Mouse (Mus musculus) liver, embryonic 13.5 days (tissue): ENCODE results near the gene Ikzf4. TPM values are rescaled to one million over a fixed set of nuclear protein-coding genes. Genes with fewer than 3 reads are reported as not detected.

Source experiments
- ATAC-seq: fragments of 200-750 bp; cut with Nextera tagmentation; 2 replicates; pipeline ENCODE4 v1.8.0; 2017; ENCODE audit warnings: low read depth, mild to moderate bottlenecking, moderate number of reproducible peaks, moderate library complexity
- DNase-seq: peaks from one replicate; pipeline ENCODE4 v3.0.0; 2022
- H3K27ac ChIP-seq: fragments of 300-500 bp; sonication (generic); 2 replicates; pipeline ENCODE4 v1.5.1; 2015; ENCODE audit warnings: moderate library complexity, mild to moderate bottlenecking, inconsistent platforms
- H3K27me3 ChIP-seq: fragments of 300-500 bp; sonication (generic); 2 replicates; pipeline ENCODE4 v1.6.1; 2015; ENCODE audit warnings: mild to moderate bottlenecking, inconsistent platforms
- H3K36me3 ChIP-seq: fragments of 300-500 bp; sonication (generic); 2 replicates; pipeline ENCODE4 v1.6.1; 2015; ENCODE audit warnings: mild to moderate bottlenecking, inconsistent platforms
- H3K4me1 ChIP-seq: fragments of 300-500 bp; sonication (generic); replicated peaks from 2 replicates; pipeline ENCODE4 v1.6.1; 2015; ENCODE audit warnings: inconsistent platforms
- H3K4me2 ChIP-seq: fragments of 300-500 bp; sonication (generic); 2 replicates; pipeline ENCODE4 v1.6.1; 2015; ENCODE audit warnings: inconsistent platforms, mild to moderate bottlenecking, moderate library complexity
- H3K4me3 ChIP-seq: fragments of 300-500 bp; sonication (generic); replicated peaks from 2 replicates; pipeline ENCODE4 v1.5.1; 2015; ENCODE audit warnings: mild to moderate bottlenecking, inconsistent platforms
- H3K9ac ChIP-seq: fragments of 300-500 bp; sonication (generic); 2 replicates; pipeline ENCODE4 v1.6.1; 2015; ENCODE audit warnings: mild to moderate bottlenecking, inconsistent platforms
- H3K9me3 ChIP-seq: fragments of 300-500 bp; sonication (generic); replicated peaks from 2 replicates; pipeline ENCODE4 v1.6.1; 2016; ENCODE audit warnings: inconsistent platforms
- WGBS: fragments of 180-500 bp; shearing (Covaris S2); methylation state at CpG from one replicate; pipeline ENCODE4 v1.1.7; 2015; ENCODE audit not compliant: insufficient replicate concordance; 5-methylcytosine and 5-hydroxymethylcytosine counted together
- polyA plus RNA-seq: library from polyadenylated mRNA; unstranded; fragments of >200 nt; fragmentation: Nextera tagmentation; extraction: Ambion mirVana; gene quantifications from 2 replicates; pipeline ENCODE4 v1.2.1, GENCODE M21; 2015

Gene Ikzf4
- polyA plus RNA-seq: 0.12 and 0.21 TPM in 2 replicates

GRCm38 (mm10) chr10:128645111-128646011 is at the start of gene Ikzf4:
TSS of gene Ikzf4 (minus strand) at chr10:128645991.
- Histone ChIP-seq H3K36me3 (no peaks in the 10 kb centered on the region), H3K4me1 (peaks cover 30% of the 10 kb centered on the region), H3K9ac (peak within 1 kb of the TSS; percentile 63), H3K4me2 (peak within 1 kb of the TSS; percentile 73), H3K27me3 (peaks cover 67% of the 10 kb centered on the region), H3K27ac (no peak within 1 kb of the TSS), H3K4me3 (peak within 1 kb of the TSS; percentile 52), H3K9me3 (no peaks in the 10 kb centered on the region)
- peak; percentile 75 for ATAC-seq
- WGBS: 5% methylated on average over 36 of the region's 36 CpGs
- DNase-seq: peak; percentile 38

- H3K27me3 ChIP-seq: no peaks in the 10 kb centered on the region
- 3% methylated on average over 22 of the region's 22 CpGs for WGBS
Measured at GRCm38 (mm10) chr10:128695411-128695991, 49.7 kb upstream of the Ikzf4 start.

DNA sequence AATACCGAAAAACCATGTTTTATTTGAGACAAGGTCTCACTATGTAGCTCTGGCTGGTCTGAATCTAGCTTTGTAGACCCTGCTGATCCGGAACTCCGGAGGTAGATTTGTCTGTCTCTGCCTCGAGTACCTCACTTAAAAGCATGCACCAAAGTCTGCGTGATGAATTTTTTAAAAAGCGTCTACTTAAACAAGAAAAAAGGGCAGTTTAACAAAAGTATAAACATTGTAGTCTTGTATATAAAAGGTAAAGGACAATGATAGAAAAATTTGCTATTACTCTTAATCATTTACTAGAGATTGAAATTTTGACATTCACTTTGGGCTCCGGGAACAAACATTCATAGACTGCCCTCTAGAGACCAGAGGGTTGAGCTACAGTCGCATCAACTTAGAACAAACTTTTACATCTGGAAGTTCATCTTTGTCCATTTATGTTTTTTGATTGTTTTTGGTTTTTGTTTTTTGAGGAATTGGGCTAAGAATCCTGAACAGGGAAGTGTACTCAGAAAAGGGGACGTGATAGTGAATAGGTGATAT is 28.7 kb upstream of the Ikzf4 start:
- Histone ChIP-seq H3K9me3 (no peaks in the 10 kb centered on the region), H3K27ac (peak overlapping the region; percentile 71), H3K4me2 (peak overlapping the region; percentile 96), H3K27me3 (peaks cover 36% of the 10 kb centered on the region), H3K4me1 (peaks cover 22% of the 10 kb centered on the region), H3K9ac (peak overlapping the region; percentile 74), H3K4me3 (peak overlapping the region; percentile 73), H3K36me3 (peaks cover 10% of the 10 kb centered on the region)
- DNase-seq (no peak), ATAC-seq (no peak)
- WGBS: under 1% methylated on average over 9 of the region's 9 CpGs

More at GRCm38 (mm10) chr10:128695411-128695991, 49.7 kb upstream of the Ikzf4 start:
- Histone ChIP-seq H3K36me3 (peaks cover 31% of the 10 kb centered on the region), H3K4me1 (peaks cover 60% of the 10 kb centered on the region), H3K4me3 (peak overlapping the region; percentile 90), H3K27ac (peak overlapping the region; percentile 96), H3K4me2 (peak overlapping the region; percentile 78), H3K9me3 (no peaks in the 10 kb centered on the region), H3K9ac (peak overlapping the region; percentile 97)
- ATAC-seq: no peak
- no peak for DNase-seq

DNA sequence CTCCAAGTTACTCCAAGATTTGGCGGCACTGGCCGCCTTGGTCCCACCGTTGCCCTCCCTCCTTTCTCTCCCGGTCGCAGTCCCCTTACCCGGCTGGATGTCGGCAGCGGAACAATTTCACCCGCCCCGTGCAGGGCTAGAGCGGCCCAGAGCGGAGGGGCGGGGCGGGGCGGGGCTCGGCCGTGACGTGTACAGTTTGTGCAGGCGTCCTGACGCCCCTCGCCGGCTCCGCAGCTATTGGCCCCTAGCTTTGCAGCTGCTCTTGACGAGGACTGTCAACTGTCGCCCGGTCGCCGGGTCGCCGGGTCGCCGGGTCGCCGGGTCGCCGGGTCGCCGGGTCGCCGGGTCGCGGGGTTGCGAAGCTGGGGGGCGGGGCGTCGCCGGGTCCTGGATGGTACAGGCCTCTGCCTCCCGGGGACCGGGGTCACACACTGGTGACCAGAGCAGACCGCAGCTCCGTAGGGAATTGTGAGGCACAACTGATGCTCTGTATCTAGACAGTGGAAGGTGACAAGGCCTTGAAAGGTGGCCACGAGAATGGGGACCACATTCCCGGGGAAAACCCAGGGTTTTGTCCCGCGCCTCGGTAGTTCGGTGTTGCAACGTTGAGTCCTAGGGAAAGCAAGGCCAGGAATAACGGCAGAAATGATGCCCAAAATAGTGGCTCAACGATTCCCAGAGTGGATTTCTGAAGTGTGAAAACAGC is 28.1 kb upstream of the Ikzf4 start, which contains the start of gene Suox:
Gene Suox, minus strand, starts transcription at position 311 of the 706 bp plus-strand sequence.
- Histone ChIP-seq H3K4me3 (peak within 1 kb of the TSS; percentile 73), H3K4me2 (peak within 1 kb of the TSS; percentile 96), H3K27me3 (peaks cover 42% of the 10 kb centered on the region), H3K36me3 (peaks cover 3% of the 10 kb centered on the region), H3K9ac (peak within 1 kb of the TSS; percentile 74), H3K4me1 (peaks cover 28% of the 10 kb centered on the region), H3K27ac (peak within 1 kb of the TSS; percentile 71), H3K9me3 (no peaks in the 10 kb centered on the region)
- DNase-seq (peak; percentile 80), ATAC-seq (peak; percentile 95)
- under 1% methylated on average over 60 of the region's 60 CpGs for WGBS

- H3K27me3 ChIP-seq: peaks cover 65% of the 10 kb centered on the region
- WGBS: 81% methylated on average over 9 of the region's 9 CpGs
- ATAC-seq: no peak
Measured at GRCm38 (mm10) chr10:128671148-128671547, 25.4 kb upstream of the Ikzf4 start.

DNA sequence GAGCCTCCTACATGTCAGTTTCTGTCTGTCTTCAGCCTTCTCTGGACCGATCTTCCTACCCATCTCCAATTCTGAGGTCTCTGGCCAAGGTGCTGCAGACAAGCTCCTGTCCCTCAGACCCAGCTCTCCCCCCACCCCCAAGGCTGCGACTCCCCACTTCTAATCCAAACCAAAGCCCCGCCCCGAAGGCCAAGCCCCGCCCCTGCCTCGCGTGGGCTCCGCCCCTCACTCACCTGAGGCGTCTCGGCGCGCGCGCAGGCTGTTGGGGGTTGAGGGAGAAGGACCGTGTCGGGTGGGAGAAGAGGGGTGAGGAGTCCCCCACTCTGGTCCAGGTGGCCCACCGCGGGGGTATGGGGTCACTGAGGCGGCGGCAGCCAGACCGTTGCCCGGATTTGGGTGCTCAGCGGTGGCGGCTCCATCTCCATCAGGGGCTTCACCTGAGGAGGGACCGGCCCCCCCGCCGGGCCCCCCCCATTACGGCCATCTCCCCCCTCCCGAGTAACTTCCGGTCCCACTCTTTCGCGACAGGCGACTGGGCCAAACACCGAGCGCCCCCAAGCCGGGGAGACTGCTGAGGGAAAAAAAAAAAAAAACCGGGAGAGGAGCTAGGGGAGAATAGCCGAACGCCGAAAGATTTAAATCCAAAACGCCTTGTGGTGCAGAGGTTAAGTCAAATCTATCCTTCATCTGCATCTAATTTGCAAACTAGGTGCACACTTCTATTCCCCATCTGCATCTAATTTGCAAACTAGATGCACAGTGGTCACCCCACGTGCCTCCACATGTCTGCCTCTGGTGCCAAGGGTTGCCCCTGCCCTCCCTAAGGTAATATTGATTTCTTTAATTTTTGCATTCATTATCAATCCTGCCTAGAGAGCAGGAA is 23.2 kb upstream of the Ikzf4 start:
- ATAC-seq (no peak), DNase-seq (peak; percentile 34)
- H3K36me3 ChIP-seq: no peaks in the 10 kb centered on the region; the same call in 1 of the 2 replicates
- H3K9me3 ChIP-seq: no peaks in the 10 kb centered on the region
- H3K4me2 ChIP-seq: peak overlapping the region; percentile 83
- H3K27ac ChIP-seq: no peak overlapping the region
- H3K4me1 ChIP-seq: peaks cover 53% of the 10 kb centered on the region
- H3K4me3 ChIP-seq: peak overlapping the region; percentile 62
- H3K9ac ChIP-seq: peak overlapping the region; percentile 60
- 3% methylated on average over 42 of the region's 42 CpGs for WGBS
- H3K27me3 ChIP-seq: peaks cover 65% of the 10 kb centered on the region

More at GRCm38 (mm10) chr10:128671148-128671547, 25.4 kb upstream of the Ikzf4 start:
- Histone ChIP-seq H3K9ac (no peak overlapping the region), H3K4me3 (no peak overlapping the region), H3K9me3 (no peaks in the 10 kb centered on the region), H3K4me1 (peaks cover 36% of the 10 kb centered on the region), H3K36me3 (no peaks in the 10 kb centered on the region; the same call in 1 of the 2 replicates), H3K27ac (no peak overlapping the region), H3K4me2 (no peak overlapping the region)
- DNase-seq: no peak

DNA sequence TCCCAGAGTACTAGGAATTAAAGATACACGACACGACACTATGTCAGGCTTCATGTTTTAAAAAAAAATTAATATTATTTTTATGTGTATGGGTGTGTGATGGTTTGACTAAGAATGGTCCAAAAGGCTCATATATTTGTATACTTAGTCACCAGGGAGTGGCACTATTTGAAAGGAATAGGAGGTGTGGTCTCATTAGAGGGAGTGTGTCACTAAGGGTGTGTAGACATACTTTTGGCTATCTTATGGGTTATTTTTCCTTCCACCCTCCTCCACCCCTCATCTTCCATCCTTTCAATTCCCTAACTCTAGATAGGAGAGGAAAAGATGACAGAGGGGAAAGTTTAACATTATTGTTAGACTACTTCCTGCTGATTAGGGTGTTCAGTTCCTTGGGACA is 20.0 kb upstream of the Ikzf4 start:
- Histone ChIP-seq H3K9ac (no peak overlapping the region), H3K4me3 (no peak overlapping the region), H3K4me2 (peak overlapping the region; percentile 42), H3K27ac (peak overlapping the region; percentile 66), H3K4me1 (peaks cover 54% of the 10 kb centered on the region), H3K36me3 (no peaks in the 10 kb centered on the region), H3K9me3 (no peaks in the 10 kb centered on the region), H3K27me3 (peaks cover 42% of the 10 kb centered on the region)
- 86% methylated on average over 2 of the region's 2 CpGs for WGBS
- ATAC-seq: no peak
- no peak for DNase-seq

GRCm38 (mm10) chr10:128665307-128665706 is 19.5 kb upstream of the Ikzf4 start:
- peaks cover 54% of the 10 kb centered on the region for H3K4me1 ChIP-seq
- peak overlapping the region; percentile 42 for H3K4me2 ChIP-seq
- no peaks in the 10 kb centered on the region for H3K9me3 ChIP-seq
- peaks cover 37% of the 10 kb centered on the region for H3K27me3 ChIP-seq
- WGBS: 20% methylated on average over 3 of the region's 3 CpGs
- H3K27ac ChIP-seq: peak overlapping the region; percentile 66
- no peak overlapping the region for H3K9ac ChIP-seq
- H3K4me3 ChIP-seq: no peak overlapping the region
- ATAC-seq (peak; percentile 69), DNase-seq (no peak)
- H3K36me3 ChIP-seq: no peaks in the 10 kb centered on the region

GRCm38 (mm10) chr10:128664808-128665207 is 19.0 kb upstream of the Ikzf4 start:
- peak overlapping the region; percentile 66 for H3K27ac ChIP-seq
- peak overlapping the region; percentile 42 for H3K4me2 ChIP-seq
- ATAC-seq (peak; percentile 82), DNase-seq (peak; percentile 45)
- WGBS: 14% methylated on average over 3 of the region's 3 CpGs
- H3K9me3 ChIP-seq: no peaks in the 10 kb centered on the region
- H3K4me3 ChIP-seq: no peak overlapping the region
- no peak overlapping the region for H3K9ac ChIP-seq
- no peaks in the 10 kb centered on the region for H3K36me3 ChIP-seq
- H3K4me1 ChIP-seq: peaks cover 54% of the 10 kb centered on the region
- H3K27me3 ChIP-seq: peaks cover 33% of the 10 kb centered on the region
